Mouse (Mus musculus): ENCODE results near the gene Poc1a.

Gene Poc1a

GRCm38 (mm10) chr9:106301446-106302080 lies 20.7 kb downstream of the Poc1a start:
- ATAC-seq (ENCODE audit: low TSS enrichment) = peak; percentile 31; the same call in 1 of the 2 replicates

- no peak for ATAC-seq (ENCODE audit: low TSS enrichment)
Measured at GRCm38 (mm10) chr9:106302446-106303150, 21.7 kb downstream of the Poc1a start.

GRCm38 (mm10) chr9:106303460-106303960 lies 22.6 kb downstream of the Poc1a start:
- ATAC-seq (ENCODE audit: low TSS enrichment) = no peak

- no peak for ATAC-seq (ENCODE audit: low TSS enrichment)
Measured at GRCm38 (mm10) chr9:106305228-106305627, 24.4 kb downstream of the Poc1a start.

- peak; percentile 66 for ATAC-seq (ENCODE audit: low TSS enrichment)
Measured at GRCm38 (mm10) chr9:106306662-106307351, 25.9 kb downstream of the Poc1a start.

- no peak for ATAC-seq (ENCODE audit: low TSS enrichment)
Measured at GRCm38 (mm10) chr9:106308151-106308550, 27.3 kb downstream of the Poc1a start.

GRCm38 (mm10) chr9:106308555-106308954 lies 27.7 kb downstream of the Poc1a start:
- no peak for ATAC-seq (ENCODE audit: low TSS enrichment)

- peak; percentile 41; the same call in 1 of the 2 replicates for ATAC-seq (ENCODE audit: low TSS enrichment)
Measured at GRCm38 (mm10) chr9:106308983-106309382, 28.1 kb downstream of the Poc1a start.

- no peak for ATAC-seq (ENCODE audit: low TSS enrichment)
Measured at GRCm38 (mm10) chr9:106309859-106310258, 29.0 kb downstream of the Poc1a start.

GRCm38 (mm10) chr9:106311625-106312191 lies 30.8 kb downstream of the Poc1a start:
- ATAC-seq (ENCODE audit: low TSS enrichment) = peak; percentile 40

- no peak for ATAC-seq (ENCODE audit: low TSS enrichment)
Measured at GRCm38 (mm10) chr9:106312950-106313360, 32.1 kb downstream of the Poc1a start.

- no peak for ATAC-seq (ENCODE audit: low TSS enrichment)
Measured at GRCm38 (mm10) chr9:106314196-106314595, 33.3 kb downstream of the Poc1a start.

GRCm38 (mm10) chr9:106318074-106318473 lies 37.2 kb downstream of the Poc1a start:
- ATAC-seq (ENCODE audit: low TSS enrichment) = peak; percentile 39

- no peak for ATAC-seq (ENCODE audit: low TSS enrichment)
Measured at GRCm38 (mm10) chr9:106319095-106319494, 38.2 kb downstream of the Poc1a start.

- ATAC-seq (ENCODE audit: low TSS enrichment) = no peak
Measured at GRCm38 (mm10) chr9:106322497-106322896, 41.6 kb downstream of the Poc1a start.

GRCm38 (mm10) chr9:106326241-106326640 lies 45.4 kb downstream of the Poc1a start:
- no peak for ATAC-seq (ENCODE audit: low TSS enrichment)

- ATAC-seq (ENCODE audit: low TSS enrichment) = peak; percentile 79
Measured at GRCm38 (mm10) chr9:106327125-106327809, 46.4 kb downstream of the Poc1a start.

- ATAC-seq (ENCODE audit: low TSS enrichment) = no peak
Measured at GRCm38 (mm10) chr9:106328068-106328610, 47.3 kb downstream of the Poc1a start.

GRCm38 (mm10) chr9:106328772-106329511 lies 48.1 kb downstream of the Poc1a start:
- ATAC-seq (ENCODE audit: low TSS enrichment) = no peak

GRCm38 (mm10) chr9:106332746-106333145 lies 51.9 kb downstream of the Poc1a start:
- no peak for ATAC-seq (ENCODE audit: low TSS enrichment)

GRCm38 (mm10) chr9:106337620-106338019 lies 56.8 kb downstream of the Poc1a start:
- ATAC-seq (ENCODE audit: low TSS enrichment) = peak; percentile 68

Data from frontal cortex, adult (tissue).